Mouse (Mus musculus): ENCODE results near the gene Cnp. TPM values are rescaled to one million over a fixed set of nuclear protein-coding genes. Genes with fewer than 3 reads are reported as not detected.

Cnp gene
- polyA plus RNA-seq, 1 experiment, result 29.9 TPM

GRCm38 (mm10) chr11:100552842-100553241 is 21.9 kb upstream of the Cnp start:
- TF ChIP-seq CTCF (IDR thresholded peaks at IDR 0.05; ENCODE audit: insufficient read depth, low read length) (no peak), POLR2A (IDR thresholded peaks at IDR 0.05; ENCODE audit: borderline replicate concordance, extremely low read depth, low read depth, low read length) (no peak; the same call in 1 of the 2 replicates)
- Histone ChIP-seq H3K4me3 (replicated peaks; ENCODE audit: extremely low read depth, low read depth, low read length) (no peak overlapping the region), H3K4me1 (ENCODE audit: control insufficient read depth, insufficient read depth, low read length) (no peaks in the 10 kb centered on the region)
- peak; percentile 52 for DNase-seq
- 62% methylated on average over 4 of the region's 4 CpGs for WGBS

DNA sequence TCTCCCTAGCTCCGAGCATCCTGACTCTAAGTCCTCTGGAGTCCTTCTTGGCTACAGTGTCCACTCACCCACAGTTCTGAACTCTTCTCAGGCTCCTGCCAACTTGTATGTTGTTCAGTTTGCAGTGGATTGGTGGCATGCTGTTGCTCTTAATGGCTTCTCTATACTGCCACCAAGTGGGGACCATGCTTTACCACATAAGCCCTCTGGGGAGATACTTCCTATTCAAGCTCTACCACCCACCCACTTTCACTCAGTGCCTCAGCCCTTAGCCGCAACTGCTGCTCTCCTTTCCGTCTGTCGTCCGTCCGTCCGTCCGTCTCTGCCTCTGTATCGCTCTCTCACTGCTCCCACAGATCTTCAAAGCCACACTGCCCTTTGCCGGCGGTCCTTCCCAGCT is 19.1 kb upstream of the Cnp start:
- peak; percentile 49 for DNase-seq
- peak overlapping the region; percentile 6 for H3K4me3 ChIP-seq (replicated peaks; ENCODE audit: extremely low read depth, low read depth, low read length)
- TF ChIP-seq POLR2A (IDR thresholded peaks at IDR 0.05; ENCODE audit: borderline replicate concordance, extremely low read depth, low read depth, low read length), result no peak
- TF ChIP-seq CTCF (IDR thresholded peaks at IDR 0.05; ENCODE audit: insufficient read depth, low read length), result peak; percentile 33

GRCm38 (mm10) chr11:100557563-100557962 is 17.1 kb upstream of the Cnp start:
- no peaks in the 10 kb centered on the region for H3K4me1 ChIP-seq (ENCODE audit: control insufficient read depth, insufficient read depth, low read length)
- no peak for TF ChIP-seq POLR2A (IDR thresholded peaks at IDR 0.05; ENCODE audit: borderline replicate concordance, extremely low read depth, low read depth, low read length)
- TF ChIP-seq CTCF (IDR thresholded peaks at IDR 0.05; ENCODE audit: insufficient read depth, low read length), result no peak
- H3K4me3 ChIP-seq (replicated peaks; ENCODE audit: extremely low read depth, low read depth, low read length), result no peak overlapping the region
- WGBS, result 78% methylated on average over 3 of the region's 3 CpGs
- DNase-seq, result no peak

More for the DNA sequence above, 19.1 kb upstream of the Cnp start:
- WGBS, result 15% methylated on average over 11 of the region's 11 CpGs
- no peaks in the 10 kb centered on the region for H3K4me1 ChIP-seq (ENCODE audit: control insufficient read depth, insufficient read depth, low read length)

GRCm38 (mm10) chr11:100559476-100559875 is 15.2 kb upstream of the Cnp start:
- Histone ChIP-seq H3K4me3 (replicated peaks; ENCODE audit: extremely low read depth, low read depth, low read length) (no peak overlapping the region), H3K4me1 (ENCODE audit: control insufficient read depth, insufficient read depth, low read length) (no peaks in the 10 kb centered on the region)
- 41% methylated on average over 7 of the region's 7 CpGs for WGBS
- no peak for TF ChIP-seq CTCF (IDR thresholded peaks at IDR 0.05; ENCODE audit: insufficient read depth, low read length)
- no peak for TF ChIP-seq POLR2A (IDR thresholded peaks at IDR 0.05; ENCODE audit: borderline replicate concordance, extremely low read depth, low read depth, low read length)
- no peak for DNase-seq

DNA sequence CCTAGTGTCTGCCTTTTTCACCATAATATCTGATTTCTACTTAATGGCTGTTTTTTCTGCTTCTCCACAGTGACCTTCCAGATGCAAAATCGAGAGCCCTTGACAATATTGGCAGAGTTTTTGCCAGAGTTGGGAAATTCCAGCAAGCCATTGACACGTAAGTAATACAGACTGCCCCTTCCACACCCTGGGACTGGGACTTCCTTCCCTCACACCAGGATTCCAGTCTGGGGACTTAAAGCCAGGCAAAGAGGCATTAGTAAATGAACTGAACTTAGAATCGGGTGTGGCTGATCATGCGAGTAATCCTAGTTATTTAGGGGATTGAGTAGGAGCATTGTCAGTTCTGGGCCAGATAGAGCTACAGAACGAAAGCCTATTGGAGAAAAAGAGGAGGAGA is 13.0 kb upstream of the Cnp start:
- no peaks in the 10 kb centered on the region for H3K4me1 ChIP-seq (ENCODE audit: control insufficient read depth, insufficient read depth, low read length)
- TF ChIP-seq POLR2A (IDR thresholded peaks at IDR 0.05; ENCODE audit: borderline replicate concordance, extremely low read depth, low read depth, low read length), result no peak
- TF ChIP-seq CTCF (IDR thresholded peaks at IDR 0.05; ENCODE audit: insufficient read depth, low read length), result no peak
- H3K4me3 ChIP-seq (replicated peaks; ENCODE audit: extremely low read depth, low read depth, low read length), result no peak overlapping the region
- DNase-seq, result no peak
- WGBS, result 47% methylated on average over 5 of the region's 5 CpGs

GRCm38 (mm10) chr11:100564297-100564696 is 10.4 kb upstream of the Cnp start:
- no peak for DNase-seq
- 62% methylated on average over 15 of the region's 15 CpGs for WGBS
- no peaks in the 10 kb centered on the region for H3K4me1 ChIP-seq (ENCODE audit: control insufficient read depth, insufficient read depth, low read length)
- no peak overlapping the region for H3K4me3 ChIP-seq (replicated peaks; ENCODE audit: extremely low read depth, low read depth, low read length)
- TF ChIP-seq CTCF (IDR thresholded peaks at IDR 0.05; ENCODE audit: insufficient read depth, low read length) (no peak), POLR2A (IDR thresholded peaks at IDR 0.05; ENCODE audit: borderline replicate concordance, extremely low read depth, low read depth, low read length) (no peak)

DNA sequence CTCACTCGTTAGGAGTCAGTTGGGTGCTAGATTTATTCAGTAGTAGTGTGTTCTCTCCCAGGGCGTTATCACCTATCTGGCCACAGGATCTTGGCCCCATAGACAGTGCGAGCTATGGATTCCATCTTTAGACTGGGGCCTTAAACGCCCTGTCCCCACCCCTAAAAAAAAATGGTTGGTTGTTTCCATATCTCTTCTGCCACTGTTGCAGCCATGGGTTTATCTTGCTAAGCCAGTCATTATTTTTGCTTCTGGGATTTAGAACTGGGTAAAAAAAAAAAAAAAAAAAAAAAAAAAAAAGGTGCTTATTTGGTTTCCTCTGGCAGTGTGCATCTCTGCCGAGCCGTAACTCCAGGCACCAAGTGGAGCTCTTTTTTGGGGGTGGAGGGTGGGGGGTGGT is 10.0 kb upstream of the Cnp start:
- no peaks in the 10 kb centered on the region for H3K4me1 ChIP-seq (ENCODE audit: control insufficient read depth, insufficient read depth, low read length)
- no peak for DNase-seq
- H3K4me3 ChIP-seq (replicated peaks; ENCODE audit: extremely low read depth, low read depth, low read length), result no peak overlapping the region
- TF ChIP-seq POLR2A (IDR thresholded peaks at IDR 0.05; ENCODE audit: borderline replicate concordance, extremely low read depth, low read depth, low read length), result no peak
- no peak for TF ChIP-seq CTCF (IDR thresholded peaks at IDR 0.05; ENCODE audit: insufficient read depth, low read length)
- 85% methylated on average over 6 of the region's 6 CpGs for WGBS

DNA sequence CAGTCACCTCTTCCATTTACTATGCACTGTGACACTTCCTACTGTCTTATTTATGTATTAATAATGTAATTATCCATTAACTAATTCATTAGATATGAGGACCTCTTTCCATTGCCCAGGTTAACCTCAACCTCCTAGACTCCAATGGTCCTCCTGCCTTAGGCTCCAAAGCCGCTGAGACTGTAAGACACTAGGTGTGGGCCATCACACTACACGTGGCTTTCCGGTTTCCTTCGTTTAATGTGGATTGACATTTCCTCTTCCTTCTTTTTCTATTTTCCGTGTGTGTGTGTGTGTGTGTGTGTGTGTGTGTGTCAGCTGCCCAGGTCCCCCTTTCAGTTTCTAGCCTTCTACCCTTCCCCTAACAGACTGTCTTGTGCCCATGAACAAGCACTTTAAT is 7.5 kb upstream of the Cnp start:
- Histone ChIP-seq H3K4me3 (replicated peaks; ENCODE audit: extremely low read depth, low read depth, low read length) (no peak overlapping the region), H3K4me1 (ENCODE audit: control insufficient read depth, insufficient read depth, low read length) (0 out of 2 replicates have a peak, but pooled peaks cover 2% of the 10 kb centered on the region)
- no peak for TF ChIP-seq POLR2A (IDR thresholded peaks at IDR 0.05; ENCODE audit: borderline replicate concordance, extremely low read depth, low read depth, low read length)
- TF ChIP-seq CTCF (IDR thresholded peaks at IDR 0.05; ENCODE audit: insufficient read depth, low read length), result no peak
- no peak for DNase-seq
- 32% methylated on average over 5 of the region's 5 CpGs for WGBS

- Histone ChIP-seq H3K4me1 (ENCODE audit: control insufficient read depth, insufficient read depth, low read length) (0 out of 2 replicates have a peak, but pooled peaks cover 2% of the 10 kb centered on the region), H3K4me3 (replicated peaks; ENCODE audit: extremely low read depth, low read depth, low read length) (no peak overlapping the region)
- DNase-seq, result no peak
- TF ChIP-seq CTCF (IDR thresholded peaks at IDR 0.05; ENCODE audit: insufficient read depth, low read length) (no peak), POLR2A (IDR thresholded peaks at IDR 0.05; ENCODE audit: borderline replicate concordance, extremely low read depth, low read depth, low read length) (no peak)
- WGBS, result 27% methylated on average over 9 of the region's 9 CpGs
These were observed 6.9 kb upstream of the Cnp start for GRCm38 (mm10) chr11:100567815-100568245.

DNA sequence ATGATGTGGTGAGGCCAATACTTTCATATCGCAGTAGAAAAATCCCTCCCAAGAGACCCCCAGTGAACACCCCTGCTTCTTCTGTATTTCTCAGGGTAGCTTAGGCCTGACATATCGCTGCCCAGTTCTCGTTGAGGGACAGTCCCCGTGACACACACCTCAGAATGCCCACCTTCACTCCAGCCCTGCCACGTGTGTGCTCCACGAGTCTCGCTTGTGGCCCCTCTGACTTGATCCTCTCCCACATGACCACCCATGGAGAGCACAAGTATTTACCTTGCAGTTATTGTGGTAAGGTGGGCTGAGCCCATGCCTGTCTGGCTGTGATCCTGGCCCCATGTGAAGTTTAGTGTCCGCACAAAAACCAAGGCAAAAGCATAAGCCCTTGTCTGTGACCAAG is 6.0 kb upstream of the Cnp start:
- Histone ChIP-seq H3K4me1 (ENCODE audit: control insufficient read depth, insufficient read depth, low read length) (0 out of 2 replicates have a peak, but pooled peaks cover 2% of the 10 kb centered on the region), H3K4me3 (replicated peaks; ENCODE audit: extremely low read depth, low read depth, low read length) (no peak overlapping the region)
- no peak for DNase-seq
- TF ChIP-seq CTCF (IDR thresholded peaks at IDR 0.05; ENCODE audit: insufficient read depth, low read length) (no peak), POLR2A (IDR thresholded peaks at IDR 0.05; ENCODE audit: borderline replicate concordance, extremely low read depth, low read depth, low read length) (no peak)
- WGBS, result 83% methylated on average over 8 of the region's 8 CpGs
